Mouse (Mus musculus) activated CD4-positive, CD25-positive, alpha-beta regulatory T cell, adult 4 months (primary cell): ENCODE measurements around the gene Ankrd2. TPM values are rescaled to one million over a fixed set of nuclear protein-coding genes. Genes with fewer than 3 reads are reported as not detected.

Experiments used
- polyA plus RNA-seq, 2 experiments: library from polyadenylated mRNA; unstranded; fragments of 100-300 nt; shearing (Covaris generic); gene quantifications; one replicate each; pipeline ENCODE4 v1.2.1; 2017

Ankrd2 gene
- polyA plus RNA-seq, 2 experiments from 2014 or later, result not detected

Other genes starting within 250 kb of the Ankrd2 start
- gene Arhgap19, start 234.0 kb upstream of the Ankrd2 start, polyA plus RNA-seq, result 1 to 10 TPM; 6.7 to 7.1 TPM
- 10 to 100 TPM; 15.5 to 17.9 TPM for gene Frat1, start 206.0 kb upstream of the Ankrd2 start, polyA plus RNA-seq
- gene Frat2, start 187.9 kb upstream of the Ankrd2 start, polyA plus RNA-seq, result 1 to 10 TPM in 1 of 2 experiments, under 1 TPM in 1; 0.65 to 1.5 TPM
- gene Rrp12, start 139.8 kb upstream of the Ankrd2 start, polyA plus RNA-seq, result 1 to 10 TPM; 6.9 to 8.8 TPM
- gene Pgam1, start 124.1 kb upstream of the Ankrd2 start, polyA plus RNA-seq, result 10 to 100 TPM; 60.3 to 83.9 TPM
- 100 to 1,000 TPM in 1 of 2 experiments, 10 to 100 TPM in 1; 75.9 to 103 TPM for gene Exosc1, start 102.6 kb upstream of the Ankrd2 start, polyA plus RNA-seq
- gene Zdhhc16, start 102.5 kb upstream of the Ankrd2 start, polyA plus RNA-seq, result 10 to 100 TPM; 39.0 to 41.1 TPM
- gene Mms19, start 54.8 kb upstream of the Ankrd2 start, polyA plus RNA-seq, result 10 to 100 TPM; 63.7 to 75.3 TPM
- gene Ubtd1, start 54.2 kb upstream of the Ankrd2 start, polyA plus RNA-seq, result 1 to 10 TPM; 2.6 to 4.0 TPM
- not detected for gene Hoga1, start 9.6 kb downstream of the Ankrd2 start, polyA plus RNA-seq
- gene 4933411K16Rik, start 16.2 kb downstream of the Ankrd2 start, polyA plus RNA-seq, result not detected
- gene Morn4, start 50.4 kb downstream of the Ankrd2 start, polyA plus RNA-seq, result not detected
- gene Pi4k2a, start 54.5 kb downstream of the Ankrd2 start, polyA plus RNA-seq, result 10 to 100 TPM in 1 of 2 experiments, 1 to 10 TPM in 1; 8.1 to 12.4 TPM
- gene Avpi1, start 93.1 kb downstream of the Ankrd2 start, polyA plus RNA-seq, result 1 to 10 TPM; 9.2 to 9.7 TPM
- gene Marveld1, start 111.4 kb downstream of the Ankrd2 start, polyA plus RNA-seq, result 1 to 10 TPM; 5.7 to 6.5 TPM
- 10 to 100 TPM; 13.9 to 15.2 TPM for gene Zfyve27, start 128.0 kb downstream of the Ankrd2 start, polyA plus RNA-seq
- gene Sfrp5, start 166.3 kb downstream of the Ankrd2 start, polyA plus RNA-seq, result not detected
- gene Golga7b, start 211.6 kb downstream of the Ankrd2 start, polyA plus RNA-seq, result not detected